In genomic region chr13:95347018-95347696, GRCm38 (mm10) we compare ENCODE assay signal across 9 mouse cellular contexts. TPM values are rescaled to one million over a fixed set of nuclear protein-coding genes. Genes with fewer than 3 reads are reported as not detected.
DNase-seq lines count a peak whose midpoint lies in the region; ATAC-seq and TF ChIP-seq lines count a peak whose summit lies in the region.
"Had no signal": no experiment of that assay in that cellular context is flagged by ENCODE, and none has a peak within 500 bp of the region (broad histone marks: within the 10 kb centered on the region; RNA-seq: fewer than 3 reads in every experiment).

No protein-coding gene starts in this region.

- no peak for TF ChIP-seq POLR2A in MEL (IDR thresholded peaks at IDR 0.05; ENCODE audit: control insufficient read depth in 1 of 2, insufficient read depth in 1 of 2, low read depth in 1 of 2, low read length in 2 of 2, poor library complexity in 1 of 2)

- peaks cover 0 to 7% of the 10 kb centered on the region in 2 experiments; a peak in 2 of 4 replicates for H3K36me3 ChIP-seq in MEL (ENCODE audit: control insufficient read depth in 1 of 2, insufficient read depth in 2 of 2, low read length in 2 of 2)
- H3K36me3 ChIP-seq in forebrain, embryonic 11.5 days (ENCODE audit: control insufficient read depth, insufficient read depth, low read length): peaks cover 5% of the 10 kb centered on the region; the same call in 1 of the 2 replicates
- H3K36me3 ChIP-seq in hindbrain, embryonic 13.5 days: peaks cover 30% of the 10 kb centered on the region

- TF ChIP-seq EP300 in MEL (IDR thresholded peaks at IDR 0.05; ENCODE audit: low read depth in 1 of 2, low read length in 2 of 2): no peak

- no peaks in the 10 kb centered on the region for H3K27me3 ChIP-seq in MEL (ENCODE audit: control insufficient read depth in 1 of 2, insufficient read depth in 2 of 2, low read length in 2 of 2)
- no peaks in the 10 kb centered on the region for H3K27me3 ChIP-seq in forebrain, embryonic 11.5 days (ENCODE audit: control insufficient read depth, insufficient read depth, low read length)
- H3K27me3 ChIP-seq in hindbrain, embryonic 13.5 days: no peaks in the 10 kb centered on the region
- H3K27me3 ChIP-seq: liver, embryonic 15.5 days had no signal

- no peak overlapping the region for H3K27ac ChIP-seq in MEL (ENCODE audit: control insufficient read depth, low read depth, low read length)
- H3K27ac ChIP-seq in forebrain, embryonic 11.5 days (ENCODE audit: low read depth, low read length): no peak overlapping the region
- H3K27ac ChIP-seq in hindbrain, embryonic 13.5 days: no peak overlapping the region
- H3K27ac ChIP-seq: liver, embryonic 15.5 days had no signal

- no peaks in the 10 kb centered on the region for H3K9me3 ChIP-seq in MEL (replicated peaks; ENCODE audit: insufficient read depth, low read length)
- no peaks in the 10 kb centered on the region; the same call in 1 of the 2 replicates for H3K9me3 ChIP-seq in forebrain, embryonic 11.5 days (ENCODE audit: control insufficient read depth, low read length)
- no peaks in the 10 kb centered on the region for H3K9me3 ChIP-seq in hindbrain, embryonic 13.5 days
- H3K9me3 ChIP-seq: liver, embryonic 15.5 days had no signal

- peak; percentile 74 for DNase-seq in MEL (ENCODE audit: low read depth, low spot score)
- peak; percentile 64 for DNase-seq in c-Kit-positive CD71-negative TER-119-negative erythroid progenitor cells, embryonic 14.5 days (ENCODE audit: low read depth)
- DNase-seq in forebrain, embryonic 11.5 days (ENCODE audit: low spot score): peak; percentile 89
- peak; percentile 81 to 86 for DNase-seq in layer of hippocampus, postnatal 10 days (ENCODE audit: low spot score in 2 of 2)
- peak; percentile 79 for DNase-seq in lung, postnatal 10 days
- DNase-seq in ovary, postnatal 36 days (ENCODE audit: low spot score): peak; percentile 68
- DNase-seq in urinary bladder, adult 2 months (ENCODE audit: low spot score): peak; percentile 29

- no peak overlapping the region for H3K9ac ChIP-seq in MEL (ENCODE audit: control insufficient read depth, low read depth, low read length, poor library complexity, severe bottlenecking)
- H3K9ac ChIP-seq in forebrain, embryonic 11.5 days (ENCODE audit: low read length): no peak overlapping the region
- H3K9ac ChIP-seq in hindbrain, embryonic 13.5 days: no peak overlapping the region
- H3K9ac ChIP-seq: liver, embryonic 15.5 days had no signal

- H3K4me2 ChIP-seq in forebrain, embryonic 11.5 days (ENCODE audit: low read depth, low read length, severe bottlenecking): no peak overlapping the region
- H3K4me2 ChIP-seq in hindbrain, embryonic 13.5 days: no peak overlapping the region
- H3K4me2 ChIP-seq: liver, embryonic 15.5 days had no signal

- H3K79me2 ChIP-seq in MEL (ENCODE audit: control insufficient read depth, insufficient read depth, low read length, poor library complexity): no peaks in the 10 kb centered on the region

- H3K4me3 ChIP-seq in MEL (ENCODE audit: control insufficient read depth in 1 of 2, insufficient read depth in 1 of 2, low read depth in 2 of 2, low read length in 2 of 2): no peak overlapping the region
- no peak overlapping the region for H3K4me3 ChIP-seq in forebrain, embryonic 11.5 days (ENCODE audit: low read depth, low read length)
- H3K4me3 ChIP-seq in hindbrain, embryonic 13.5 days: no peak overlapping the region
- H3K4me3 ChIP-seq: liver, embryonic 15.5 days had no signal

- no peaks in the 10 kb centered on the region for H3K4me1 ChIP-seq in MEL (ENCODE audit: control insufficient read depth in 1 of 2, insufficient read depth in 2 of 2, low read length in 2 of 2)
- no peaks in the 10 kb centered on the region for H3K4me1 ChIP-seq in forebrain, embryonic 11.5 days (replicated peaks; ENCODE audit: control insufficient read depth, insufficient read depth, low read length)
- H3K4me1 ChIP-seq in hindbrain, embryonic 13.5 days (replicated peaks): 0 out of 2 replicates have a peak, but pooled peaks cover 3% of the 10 kb centered on the region

- 0 out of 2 replicates have a peak, but pooled peaks have one; percentile 44 for ATAC-seq in forebrain, embryonic 11.5 days (replicated peaks; ENCODE audit: low FRiP score)
- peak; percentile 66; the same call in 1 of the 2 replicates for ATAC-seq in hindbrain, embryonic 13.5 days (ENCODE audit: low FRiP score)

- peak; percentile 83 to 89 (median 84) for TF ChIP-seq CTCF in MEL (IDR thresholded peaks at IDR 0.05 in 2 of 3, conservative IDR thresholded peaks at IDR 0.05 in 1 of 3; ENCODE audit: control insufficient read depth in 1 of 3, insufficient read depth in 1 of 3, low read depth in 2 of 3, low read length in 3 of 3, poor library complexity in 1 of 3, severe bottlenecking in 1 of 3)

- TF ChIP-seq RAD21 in MEL (IDR thresholded peaks at IDR 0.05; ENCODE audit: low read depth, low read length): peak; percentile 66

- 38% methylated on average over 8 of the region's 8 CpGs for WGBS in forebrain, embryonic 11.5 days
- WGBS in hindbrain, embryonic 13.5 days: 34% methylated on average over 8 of the region's 8 CpGs

TF ChIP-seq in MEL, 35 proteins besides CTCF, POLR2A, EP300 and RAD21:
- TF ChIP-seq SMC3 (IDR thresholded peaks at IDR 0.05; ENCODE audit: low read depth, low read length) (peak; percentile 82), JUND (IDR thresholded peaks at IDR 0.05; ENCODE audit: low read depth, low read length) (no peak), BHLHE40 (IDR thresholded peaks at IDR 0.05; ENCODE audit: borderline replicate concordance, low read depth, low read length) (0 out of 2 replicates have a peak, but pooled peaks have one; percentile 36), ZC3H11A (IDR thresholded peaks at IDR 0.05; ENCODE audit: low read depth, low read length) (peak; percentile 61)

RNA-seq across cellular contexts. Expression of gene Zbed3, which starts 23.7 kb away (rescaled TPM):
- not detected in 2 replicates for total RNA-seq in MEL (2012; rRNA removed)
- not detected for polyA plus RNA-seq in MEL (2012; ENCODE audit: insufficient read depth in 1 of 2, insufficient read length in 2 of 2, low read depth in 1 of 2, low replicate concordance in 2 of 2, missing spikeins in 1 of 2)
- polyA plus RNA-seq in forebrain, embryonic 11.5 days (2014; fragmentation: Nextera tagmentation; extraction: Ambion mirVana): 63.9 and 64.5 TPM in 2 replicates
- 41.0 and 42.5 TPM in 2 replicates for polyA plus RNA-seq in hindbrain, embryonic 13.5 days (2015; fragmentation: Nextera tagmentation; extraction: Ambion mirVana)
- total RNA-seq in layer of hippocampus, postnatal 10 days (2021): 10 to 100 TPM; 19.1 to 21.8 TPM
- 27.0 and 30.4 TPM in 2 replicates for polyA plus RNA-seq in urinary bladder, adult 2 months (2012; rRNA removed)

RNA-seq across cellular contexts. Expression of gene Aggf1, which starts 28.0 kb away (rescaled TPM):
- 46.1 and 55.1 TPM in 2 replicates for total RNA-seq in MEL (2012; rRNA removed)
- polyA plus RNA-seq in MEL (2012; ENCODE audit: insufficient read depth in 1 of 2, insufficient read length in 2 of 2, low read depth in 1 of 2, low replicate concordance in 2 of 2, missing spikeins in 1 of 2): 10 to 100 TPM; 50.5 to 74.5 TPM
- polyA plus RNA-seq in forebrain, embryonic 11.5 days (2014; fragmentation: Nextera tagmentation; extraction: Ambion mirVana): 51.6 and 54.4 TPM in 2 replicates
- 39.8 and 41.6 TPM in 2 replicates for polyA plus RNA-seq in hindbrain, embryonic 13.5 days (2015; fragmentation: Nextera tagmentation; extraction: Ambion mirVana)
- 10 to 100 TPM; 42.0 to 43.9 TPM for total RNA-seq in layer of hippocampus, postnatal 10 days (2021)
- 26.2 and 27.0 TPM in 2 replicates for polyA plus RNA-seq in urinary bladder, adult 2 months (2012; rRNA removed)

Comparison
In these comparisons a context has a peak if more than half of its experiments do, and no peak if none do; other contexts are left out.
1. DNase-seq: peak in every context shown above with its lines; median percentile 89 in forebrain, embryonic 11.5 days; 84 in layer of hippocampus, postnatal 10 days; 79 in lung, postnatal 10 days; 74 in MEL; 68 in ovary, postnatal 36 days; 64 in c-Kit-positive CD71-negative TER-119-negative erythroid progenitor cells, embryonic 14.5 days; 29 in urinary bladder, adult 2 months.
2. RNA of gene Zbed3, which starts 23.7 kb away (polyA plus RNA-seq): 63.9 to 64.5 TPM in forebrain, embryonic 11.5 days, 41.0 to 42.5 TPM in hindbrain, embryonic 13.5 days and 27.0 to 30.4 TPM in urinary bladder, adult 2 months; not detected in MEL; every median in the first group is over 10 times any median in the second.